Mouse (Mus musculus): Measurements from ENCODE around the gene Il11. TPM values are rescaled to one million over a fixed set of nuclear protein-coding genes. Genes with fewer than 3 reads are reported as not detected.
"Not testable (repeated sequence)": the region's sequence is repeated elsewhere in the genome, so short reads cannot be mapped to it uniquely, and the experiment has no call there.

Il11 gene
- polyA plus RNA-seq, 1 experiment = 1.4 TPM

DNA sequence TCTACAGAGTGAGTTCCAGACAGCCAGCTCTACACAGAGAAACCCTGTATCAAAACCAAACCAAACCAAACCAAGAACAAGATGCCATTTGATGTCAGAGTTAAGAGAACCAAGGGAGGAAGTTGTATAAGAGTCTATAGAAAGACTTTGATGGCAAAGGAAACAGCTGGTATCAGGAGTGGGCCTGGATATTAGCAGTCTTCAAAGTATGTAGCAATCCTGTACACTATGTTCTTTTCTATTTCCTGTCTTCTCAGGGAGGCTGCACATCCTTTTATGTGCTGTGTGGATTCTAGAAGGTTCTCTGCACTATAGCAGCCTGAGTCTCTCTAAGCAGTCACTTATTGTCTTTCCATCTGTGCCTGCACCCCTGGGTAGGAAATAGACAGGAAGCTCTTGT is 33.9 kb upstream of the Il11 start:
- H3K27ac ChIP-seq (ENCODE audit: insufficient read depth, low read length) = no peak overlapping the region
- no peak overlapping the region for H3K9ac ChIP-seq (ENCODE audit: low read depth, poor library complexity, severe bottlenecking)
- no peak for TF ChIP-seq POLR2A (IDR thresholded peaks at IDR 0.05; ENCODE audit: insufficient read depth, low read length)
- TF ChIP-seq EP300 (IDR thresholded peaks at IDR 0.05; ENCODE audit: insufficient read depth, low read depth, low read length) = no peak
- no peak for TF ChIP-seq CTCF (IDR thresholded peaks at IDR 0.05; ENCODE audit: low read depth, low read length)
- no peak overlapping the region for H3K4me3 ChIP-seq (ENCODE audit: low read depth, low read length)
- no peaks in the 10 kb centered on the region for H3K9me3 ChIP-seq (replicated peaks; ENCODE audit: control insufficient read depth, insufficient read depth, low read length, poor library complexity, severe bottlenecking)
- H3K36me3 ChIP-seq (ENCODE audit: control insufficient read depth, insufficient read depth, low read length, poor library complexity, severe bottlenecking) = 0 out of 2 replicates have a peak, but pooled peaks cover 2% of the 10 kb centered on the region
- no peaks in the 10 kb centered on the region for H3K27me3 ChIP-seq (ENCODE audit: control insufficient read depth, insufficient read depth, low read length, poor library complexity, severe bottlenecking)
- peaks cover 5% of the 10 kb centered on the region for H3K4me1 ChIP-seq (ENCODE audit: control insufficient read depth, insufficient read depth, low read length)

GRCm38 (mm10) chr7:4813105-4813791 is 30.6 kb upstream of the Il11 start:
- TF ChIP-seq POLR2A (IDR thresholded peaks at IDR 0.05; ENCODE audit: insufficient read depth, low read length) = no peak
- TF ChIP-seq CTCF (IDR thresholded peaks at IDR 0.05; ENCODE audit: low read depth, low read length) = no peak
- TF ChIP-seq EP300 (IDR thresholded peaks at IDR 0.05; ENCODE audit: insufficient read depth, low read depth, low read length) = no peak
- peak overlapping the region; percentile 98 for H3K9ac ChIP-seq (ENCODE audit: low read depth, poor library complexity, severe bottlenecking)
- H3K27me3 ChIP-seq (ENCODE audit: control insufficient read depth, insufficient read depth, low read length, poor library complexity, severe bottlenecking) = no peaks in the 10 kb centered on the region

DNA sequence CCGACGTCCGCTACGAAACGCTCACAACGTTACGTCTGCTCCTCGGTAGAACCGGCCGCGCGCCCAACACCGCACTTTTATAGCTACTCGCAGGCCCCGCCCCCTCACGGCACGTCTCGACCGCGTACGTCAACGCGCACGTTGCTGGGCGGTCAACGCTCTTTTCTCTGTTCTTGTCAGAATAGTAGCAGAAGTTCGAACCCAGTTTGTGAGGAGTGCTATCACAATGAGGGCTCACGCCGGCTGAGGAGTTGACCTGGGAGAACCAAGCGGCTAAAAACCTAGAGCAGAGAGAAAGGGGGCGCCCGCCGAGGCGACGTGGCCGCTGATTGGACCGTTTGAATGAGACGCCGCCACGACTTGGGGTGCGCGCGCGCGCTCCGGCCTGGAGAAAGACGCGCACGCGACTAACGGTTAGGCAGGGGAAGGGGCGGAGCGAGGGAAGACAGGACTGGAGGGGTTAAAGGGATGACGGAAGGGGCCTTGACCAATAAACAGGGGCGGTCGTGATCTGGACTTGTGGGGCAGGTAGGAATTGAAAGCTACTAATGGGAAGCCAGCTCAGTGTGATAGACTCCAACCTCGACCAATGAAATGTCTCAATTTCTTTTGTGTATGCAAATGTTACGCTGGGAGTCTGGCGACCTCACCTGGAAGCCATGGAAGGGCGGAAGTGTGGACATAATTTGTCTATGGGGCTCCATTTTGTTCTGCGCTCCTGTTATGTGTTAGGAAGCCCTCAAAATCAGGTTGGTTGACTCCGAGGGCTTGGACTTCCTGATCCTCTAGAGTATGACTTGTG is 29.8 kb upstream of the Il11 start, which contains the start of gene Ube2s:
Gene Ube2s, minus strand, starts transcription at position 288 of the 802 bp plus-strand sequence.
- Histone ChIP-seq H3K27me3 (ENCODE audit: control insufficient read depth, insufficient read depth, low read length, poor library complexity, severe bottlenecking) (no peaks in the 10 kb centered on the region), H3K36me3 (ENCODE audit: control insufficient read depth, insufficient read depth, low read length, poor library complexity, severe bottlenecking) (peaks cover 34% of the 10 kb centered on the region), H3K4me1 (ENCODE audit: control insufficient read depth, insufficient read depth, low read length) (no peaks in the 10 kb centered on the region), H3K9me3 (replicated peaks; ENCODE audit: control insufficient read depth, insufficient read depth, low read length, poor library complexity, severe bottlenecking) (no peaks in the 10 kb centered on the region), H3K4me3 (ENCODE audit: low read depth, low read length) (peak within 1 kb of the TSS; percentile 99), H3K9ac (ENCODE audit: low read depth, poor library complexity, severe bottlenecking) (peak within 1 kb of the TSS; percentile 100), H3K27ac (ENCODE audit: insufficient read depth, low read length) (peak within 1 kb of the TSS; percentile 88)
- TF ChIP-seq CTCF (IDR thresholded peaks at IDR 0.05; ENCODE audit: low read depth, low read length) (peak; percentile 1), POLR2A (IDR thresholded peaks at IDR 0.05; ENCODE audit: insufficient read depth, low read length) (peak; percentile 58), EP300 (IDR thresholded peaks at IDR 0.05; ENCODE audit: insufficient read depth, low read depth, low read length) (no peak)

More at GRCm38 (mm10) chr7:4813105-4813791, 30.6 kb upstream of the Il11 start:
- H3K4me1 ChIP-seq (ENCODE audit: control insufficient read depth, insufficient read depth, low read length) = no peaks in the 10 kb centered on the region
- peaks cover 30% of the 10 kb centered on the region for H3K36me3 ChIP-seq (ENCODE audit: control insufficient read depth, insufficient read depth, low read length, poor library complexity, severe bottlenecking)
- no peaks in the 10 kb centered on the region for H3K9me3 ChIP-seq (replicated peaks; ENCODE audit: control insufficient read depth, insufficient read depth, low read length, poor library complexity, severe bottlenecking)
- H3K4me3 ChIP-seq (ENCODE audit: low read depth, low read length) = peak overlapping the region; percentile 99
- H3K27ac ChIP-seq (ENCODE audit: insufficient read depth, low read length) = peak overlapping the region; percentile 88

- Histone ChIP-seq H3K9me3 (replicated peaks; ENCODE audit: control insufficient read depth, insufficient read depth, low read length, poor library complexity, severe bottlenecking) (no peaks in the 10 kb centered on the region), H3K27me3 (ENCODE audit: control insufficient read depth, insufficient read depth, low read length, poor library complexity, severe bottlenecking) (no peaks in the 10 kb centered on the region), H3K36me3 (ENCODE audit: control insufficient read depth, insufficient read depth, low read length, poor library complexity, severe bottlenecking) (peaks cover 40% of the 10 kb centered on the region), H3K4me1 (ENCODE audit: control insufficient read depth, insufficient read depth, low read length) (no peaks in the 10 kb centered on the region), H3K27ac (ENCODE audit: insufficient read depth, low read length) (0 out of 2 replicates have a peak overlapping the region, but pooled peaks have one; percentile 0), H3K4me3 (ENCODE audit: low read depth, low read length) (peak overlapping the region; percentile 82), H3K9ac (ENCODE audit: low read depth, poor library complexity, severe bottlenecking) (peak overlapping the region; percentile 100)
- no peak for TF ChIP-seq EP300 (IDR thresholded peaks at IDR 0.05; ENCODE audit: insufficient read depth, low read depth, low read length)
- no peak for TF ChIP-seq CTCF (IDR thresholded peaks at IDR 0.05; ENCODE audit: low read depth, low read length)
- no peak for TF ChIP-seq POLR2A (IDR thresholded peaks at IDR 0.05; ENCODE audit: insufficient read depth, low read length)
Measured at GRCm38 (mm10) chr7:4811842-4812302, 29.2 kb upstream of the Il11 start.

DNA sequence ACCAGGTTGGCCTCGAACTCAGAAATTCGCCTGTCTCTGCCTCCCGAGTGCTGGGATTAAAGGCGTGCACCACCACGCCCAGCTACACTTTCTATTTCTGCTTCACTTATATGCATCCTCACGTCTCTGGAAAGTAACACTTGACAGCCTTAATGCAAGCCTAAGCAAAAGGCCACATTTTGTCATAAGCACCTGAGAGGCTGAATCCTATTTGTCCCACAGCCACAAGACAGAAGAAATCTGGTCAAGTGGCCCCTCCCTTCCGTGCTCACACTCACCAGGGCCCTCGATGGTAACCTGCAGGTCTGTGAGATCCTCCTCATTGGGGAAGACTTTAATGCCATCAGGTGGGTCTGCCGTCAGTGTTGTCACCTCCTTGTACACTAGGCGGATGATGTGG is 28.5 kb upstream of the Il11 start:
- Histone ChIP-seq H3K9ac (ENCODE audit: low read depth, poor library complexity, severe bottlenecking) (peak overlapping the region; percentile 100), H3K36me3 (ENCODE audit: control insufficient read depth, insufficient read depth, low read length, poor library complexity, severe bottlenecking) (peaks cover 48% of the 10 kb centered on the region), H3K4me3 (ENCODE audit: low read depth, low read length) (peak overlapping the region; percentile 82)
- not testable (repeated sequence) for H3K27me3 ChIP-seq (ENCODE audit: control insufficient read depth, insufficient read depth, low read length, poor library complexity, severe bottlenecking); H3K4me1 ChIP-seq (ENCODE audit: control insufficient read depth, insufficient read depth, low read length); H3K9me3 ChIP-seq (replicated peaks; ENCODE audit: control insufficient read depth, insufficient read depth, low read length, poor library complexity, severe bottlenecking); H3K27ac ChIP-seq (ENCODE audit: insufficient read depth, low read length)

GRCm38 (mm10) chr7:4806716-4807115 is 24.1 kb upstream of the Il11 start:
- no peaks in the 10 kb centered on the region for H3K9me3 ChIP-seq (replicated peaks; ENCODE audit: control insufficient read depth, insufficient read depth, low read length, poor library complexity, severe bottlenecking)
- TF ChIP-seq EP300 (IDR thresholded peaks at IDR 0.05; ENCODE audit: insufficient read depth, low read depth, low read length) = no peak
- no peak for TF ChIP-seq CTCF (IDR thresholded peaks at IDR 0.05; ENCODE audit: low read depth, low read length)
- TF ChIP-seq POLR2A (IDR thresholded peaks at IDR 0.05; ENCODE audit: insufficient read depth, low read length) = no peak
- peaks cover 68% of the 10 kb centered on the region for H3K36me3 ChIP-seq (ENCODE audit: control insufficient read depth, insufficient read depth, low read length, poor library complexity, severe bottlenecking)

More at GRCm38 (mm10) chr7:4806716-4807115, 24.1 kb upstream of the Il11 start:
- no peak overlapping the region for H3K9ac ChIP-seq (ENCODE audit: low read depth, poor library complexity, severe bottlenecking)
- H3K27ac ChIP-seq (ENCODE audit: insufficient read depth, low read length) = no peak overlapping the region; the same call in 1 of the 2 replicates
- H3K27me3 ChIP-seq (ENCODE audit: control insufficient read depth, insufficient read depth, low read length, poor library complexity, severe bottlenecking) = no peaks in the 10 kb centered on the region
- no peak overlapping the region for H3K4me3 ChIP-seq (ENCODE audit: low read depth, low read length)
- no peaks in the 10 kb centered on the region for H3K4me1 ChIP-seq (ENCODE audit: control insufficient read depth, insufficient read depth, low read length)

Measured in ES-Bruce4 (cell line).